Mouse (Mus musculus): ENCODE measurements around the gene Slc38a4. TPM values are rescaled to one million over a fixed set of nuclear protein-coding genes. Genes with fewer than 3 reads are reported as not detected.

Gene Slc38a4
- polyA plus RNA-seq, 1 experiment = 0.63 TPM

DNA sequence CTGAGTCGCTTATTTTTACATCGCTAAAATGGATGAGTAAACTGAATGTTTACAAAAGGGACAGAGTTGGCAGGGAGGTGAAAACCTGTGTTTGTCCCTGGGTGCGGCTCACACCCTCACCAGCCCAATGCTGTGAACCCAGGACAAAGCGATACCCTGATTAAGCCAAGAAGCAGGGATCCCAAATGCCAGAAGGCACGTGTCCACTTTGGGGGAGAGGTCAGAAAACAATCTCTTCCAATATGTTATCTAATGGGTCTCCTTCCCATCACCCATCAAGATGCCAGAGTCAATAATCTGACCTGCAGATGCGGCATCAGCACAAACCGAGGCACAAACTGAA lies 51.3 kb downstream of the Slc38a4 start:
- 0 out of 2 replicates have a peak, but pooled peaks cover 2% of the 10 kb centered on the region for H3K4me1 ChIP-seq (ENCODE audit: control insufficient read depth, insufficient read depth, low read length)
- no peak overlapping the region for H3K4me3 ChIP-seq (ENCODE audit: insufficient read depth, low read length)
- H3K27ac ChIP-seq (ENCODE audit: insufficient read depth, low read length) = no peak overlapping the region
- TF ChIP-seq CTCF (IDR thresholded peaks at IDR 0.05; ENCODE audit: extremely low read depth, insufficient read depth, low read length) (no peak), POLR2A (IDR thresholded peaks at IDR 0.05; ENCODE audit: extremely low read depth, insufficient read depth, low read length) (no peak)

DNA sequence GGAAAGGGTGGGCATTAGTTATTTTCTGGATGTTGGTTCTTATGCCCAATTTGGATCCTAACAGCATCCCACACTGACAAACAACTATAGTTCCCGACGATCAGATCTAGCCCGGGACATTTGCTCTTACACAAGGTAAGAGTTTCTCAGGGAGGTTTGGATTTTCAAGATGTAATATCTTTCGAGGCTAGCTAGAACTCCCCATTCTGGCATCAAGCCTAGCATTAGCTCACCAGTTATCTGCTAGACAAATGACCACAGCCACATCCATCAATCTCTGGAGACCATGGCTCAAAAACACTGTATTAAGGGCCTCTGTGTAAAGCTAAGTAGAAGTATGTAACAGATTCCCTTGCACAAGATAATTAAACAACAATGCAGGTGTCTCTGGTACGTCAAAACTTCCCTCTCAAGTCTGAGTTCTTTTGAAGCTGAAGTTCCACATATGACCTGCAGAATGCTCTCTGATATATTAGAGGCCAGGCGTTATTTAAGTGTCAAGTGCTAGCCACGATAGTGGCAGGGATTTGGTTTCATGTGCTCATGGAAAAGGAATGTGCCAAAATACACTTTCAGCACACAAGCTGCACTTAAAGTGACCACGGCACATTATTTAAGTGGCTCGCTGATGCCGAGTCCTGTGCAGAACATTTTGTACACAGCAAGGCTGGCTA lies 51.8 kb downstream of the Slc38a4 start:
- H3K4me1 ChIP-seq (ENCODE audit: control insufficient read depth, insufficient read depth, low read length) = 0 out of 2 replicates have a peak, but pooled peaks cover 2% of the 10 kb centered on the region
- H3K27ac ChIP-seq (ENCODE audit: insufficient read depth, low read length) = no peak overlapping the region
- no peak overlapping the region for H3K4me3 ChIP-seq (ENCODE audit: insufficient read depth, low read length)
- TF ChIP-seq POLR2A (IDR thresholded peaks at IDR 0.05; ENCODE audit: extremely low read depth, insufficient read depth, low read length) = no peak
- no peak for TF ChIP-seq CTCF (IDR thresholded peaks at IDR 0.05; ENCODE audit: extremely low read depth, insufficient read depth, low read length)

DNA sequence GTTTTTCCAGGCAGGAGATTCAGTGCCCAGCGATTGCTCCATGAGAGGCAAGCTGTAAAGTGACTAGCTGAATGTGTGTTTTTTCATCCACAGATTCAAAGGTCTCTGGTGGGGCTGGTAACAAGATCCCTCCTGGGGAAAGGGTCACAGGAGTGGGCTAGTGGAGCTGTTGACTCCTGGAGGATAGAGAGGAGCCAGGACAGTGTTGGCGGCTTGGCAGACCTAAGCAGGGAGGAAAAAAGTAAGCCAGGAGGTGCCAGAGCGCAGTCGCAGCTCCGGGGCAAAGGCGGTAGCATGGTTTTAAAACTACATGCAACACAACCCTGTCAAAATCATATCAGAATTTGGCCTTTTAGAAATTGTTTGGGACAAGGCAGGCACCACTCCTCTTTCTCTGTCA lies 52.6 kb downstream of the Slc38a4 start:
- Histone ChIP-seq H3K4me3 (ENCODE audit: insufficient read depth, low read length) (no peak overlapping the region), H3K4me1 (ENCODE audit: control insufficient read depth, insufficient read depth, low read length) (0 out of 2 replicates have a peak, but pooled peaks cover 2% of the 10 kb centered on the region), H3K27ac (ENCODE audit: insufficient read depth, low read length) (no peak overlapping the region)
- TF ChIP-seq CTCF (IDR thresholded peaks at IDR 0.05; ENCODE audit: extremely low read depth, insufficient read depth, low read length) = no peak
- no peak for TF ChIP-seq POLR2A (IDR thresholded peaks at IDR 0.05; ENCODE audit: extremely low read depth, insufficient read depth, low read length)

DNA sequence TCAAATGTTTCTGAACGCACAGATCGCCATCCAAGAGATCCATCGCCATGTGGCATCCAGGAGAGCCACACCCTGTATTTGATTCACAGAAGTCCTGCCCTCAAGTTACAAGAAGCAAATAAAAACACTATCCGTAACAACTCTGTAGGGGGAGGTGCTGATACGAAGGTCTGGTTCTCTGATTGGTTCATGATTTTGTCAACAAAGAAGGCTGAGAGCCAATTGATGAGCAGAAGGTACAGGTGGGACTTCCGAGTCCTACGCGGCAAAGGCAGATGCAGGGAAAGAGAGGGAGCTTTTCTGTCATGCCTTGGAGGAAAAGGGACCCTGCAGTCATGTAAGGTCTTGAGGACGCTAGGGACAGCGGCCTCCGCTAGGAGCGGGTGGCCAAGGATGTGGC lies 53.0 kb downstream of the Slc38a4 start:
- no peak overlapping the region for H3K4me3 ChIP-seq (ENCODE audit: insufficient read depth, low read length)
- H3K27ac ChIP-seq (ENCODE audit: insufficient read depth, low read length) = no peak overlapping the region
- H3K4me1 ChIP-seq (ENCODE audit: control insufficient read depth, insufficient read depth, low read length) = 0 out of 2 replicates have a peak, but pooled peaks cover 2% of the 10 kb centered on the region
- TF ChIP-seq CTCF (IDR thresholded peaks at IDR 0.05; ENCODE audit: extremely low read depth, insufficient read depth, low read length) = no peak
- no peak for TF ChIP-seq POLR2A (IDR thresholded peaks at IDR 0.05; ENCODE audit: extremely low read depth, insufficient read depth, low read length)

DNA sequence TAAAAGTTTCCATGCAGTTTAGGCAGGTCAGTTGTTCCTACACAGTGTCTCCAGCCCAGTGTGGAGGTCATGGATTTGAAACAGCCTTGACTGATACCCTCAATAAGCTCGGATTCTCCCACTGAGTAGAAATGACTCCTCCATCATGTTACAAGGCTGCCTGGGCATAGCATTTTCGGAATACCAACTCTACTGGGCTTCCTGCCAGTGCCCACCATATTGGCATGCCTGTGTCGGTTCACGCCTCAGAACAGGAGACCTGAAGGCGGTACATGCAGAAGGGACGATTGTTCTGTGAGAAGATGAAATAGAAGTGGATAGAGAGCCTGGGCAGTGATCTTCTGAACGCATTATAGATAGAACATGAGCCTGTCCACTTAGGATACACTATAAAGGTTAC lies 53.9 kb downstream of the Slc38a4 start:
- H3K27ac ChIP-seq (ENCODE audit: insufficient read depth, low read length) = no peak overlapping the region
- H3K4me3 ChIP-seq (ENCODE audit: insufficient read depth, low read length) = no peak overlapping the region
- H3K4me1 ChIP-seq (ENCODE audit: control insufficient read depth, insufficient read depth, low read length) = 0 out of 2 replicates have a peak, but pooled peaks cover 2% of the 10 kb centered on the region
- TF ChIP-seq POLR2A (IDR thresholded peaks at IDR 0.05; ENCODE audit: extremely low read depth, insufficient read depth, low read length) (no peak), CTCF (IDR thresholded peaks at IDR 0.05; ENCODE audit: extremely low read depth, insufficient read depth, low read length) (no peak)

DNA sequence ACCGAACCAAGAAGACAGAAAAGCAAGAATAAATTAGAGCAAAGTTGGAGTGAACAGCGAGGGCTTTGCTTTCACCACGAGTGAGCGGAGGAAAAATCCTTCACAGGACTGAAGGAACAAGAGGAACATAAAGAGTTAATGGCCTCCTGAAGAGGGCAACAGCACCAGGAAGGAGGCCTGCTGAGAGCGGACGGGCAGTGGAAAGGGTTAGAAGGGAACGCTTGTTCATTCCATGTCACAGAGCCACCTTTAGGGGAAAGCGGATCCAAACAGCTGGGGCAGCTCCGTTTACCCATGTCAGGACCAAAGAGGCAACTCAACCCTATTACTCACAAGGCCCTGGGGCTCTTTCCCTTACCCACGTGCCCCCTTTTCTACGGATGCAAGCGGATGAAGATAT lies 54.3 kb downstream of the Slc38a4 start:
- Histone ChIP-seq H3K4me1 (ENCODE audit: control insufficient read depth, insufficient read depth, low read length) (0 out of 2 replicates have a peak, but pooled peaks cover 2% of the 10 kb centered on the region), H3K4me3 (ENCODE audit: insufficient read depth, low read length) (no peak overlapping the region), H3K27ac (ENCODE audit: insufficient read depth, low read length) (no peak overlapping the region)
- TF ChIP-seq CTCF (IDR thresholded peaks at IDR 0.05; ENCODE audit: extremely low read depth, insufficient read depth, low read length) (no peak), POLR2A (IDR thresholded peaks at IDR 0.05; ENCODE audit: extremely low read depth, insufficient read depth, low read length) (no peak)

DNA sequence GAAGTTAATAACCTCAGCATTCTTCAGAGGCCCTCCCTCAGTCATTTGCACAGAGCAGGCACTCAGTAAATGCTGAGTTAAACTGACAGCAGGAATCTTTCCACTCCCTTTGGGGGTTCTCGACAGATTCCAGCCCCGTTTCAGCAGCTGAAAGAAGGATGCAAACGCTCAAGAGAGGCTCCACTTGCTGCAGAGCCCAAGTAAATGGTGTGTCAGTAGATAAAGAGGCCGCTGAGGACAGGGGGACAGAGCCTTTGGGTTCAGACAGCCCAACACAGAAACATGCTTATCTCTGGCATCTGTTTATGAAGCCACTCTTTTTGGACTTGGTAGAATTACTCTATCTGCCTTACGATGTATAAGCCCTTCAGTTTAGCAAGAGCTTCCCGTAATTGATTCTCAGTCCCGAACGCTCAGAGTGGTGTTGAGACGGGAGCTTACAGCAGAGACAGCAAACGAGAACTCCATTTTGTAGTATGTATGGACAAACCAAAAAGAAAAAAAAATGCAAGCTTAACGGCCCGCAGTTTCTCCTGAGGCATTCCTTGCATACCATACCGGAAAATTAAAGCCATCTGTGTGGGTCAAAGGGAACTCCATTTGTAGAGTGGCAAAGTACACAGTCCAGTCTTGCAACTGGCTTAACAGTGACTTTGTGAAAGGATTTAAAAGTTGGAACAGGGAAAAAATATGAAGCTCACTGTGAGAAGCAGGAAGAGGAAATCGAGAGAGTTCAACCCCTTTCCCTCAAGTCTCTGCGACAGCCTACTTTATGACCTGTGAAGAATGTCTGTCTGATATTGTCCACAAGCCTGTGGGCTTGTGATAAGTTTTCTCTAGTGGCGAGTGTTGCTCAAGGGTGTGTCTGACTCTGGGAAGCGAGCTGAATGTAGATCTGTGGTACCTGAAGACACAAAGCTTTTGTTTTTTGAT lies 55.2 kb downstream of the Slc38a4 start:
- 0 out of 2 replicates have a peak, but pooled peaks cover 2% of the 10 kb centered on the region for H3K4me1 ChIP-seq (ENCODE audit: control insufficient read depth, insufficient read depth, low read length)
- no peak overlapping the region for H3K27ac ChIP-seq (ENCODE audit: insufficient read depth, low read length)
- H3K4me3 ChIP-seq (ENCODE audit: insufficient read depth, low read length) = no peak overlapping the region
- TF ChIP-seq CTCF (IDR thresholded peaks at IDR 0.05; ENCODE audit: extremely low read depth, insufficient read depth, low read length) = no peak
- no peak for TF ChIP-seq POLR2A (IDR thresholded peaks at IDR 0.05; ENCODE audit: extremely low read depth, insufficient read depth, low read length)

DNA sequence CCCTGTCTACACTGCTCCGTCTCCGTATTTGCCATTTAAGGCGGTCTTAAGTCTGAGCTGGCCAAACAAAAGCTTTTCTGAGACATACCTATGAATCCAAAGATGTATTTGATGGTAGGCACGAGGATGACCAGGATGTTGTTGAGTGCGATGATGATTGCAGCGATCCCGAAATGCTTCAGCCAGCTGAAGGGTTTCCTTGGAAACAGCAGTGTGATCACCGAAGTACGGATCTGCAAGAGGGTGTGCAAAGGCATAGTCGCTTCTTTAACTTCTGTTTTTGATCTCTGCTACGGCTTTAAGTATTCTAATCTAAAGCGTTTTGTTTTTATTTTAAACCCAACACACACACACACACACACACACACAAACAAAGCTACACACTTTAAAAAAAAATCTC lies 56.4 kb downstream of the Slc38a4 start:
- 0 out of 2 replicates have a peak, but pooled peaks cover 2% of the 10 kb centered on the region for H3K4me1 ChIP-seq (ENCODE audit: control insufficient read depth, insufficient read depth, low read length)
- no peak overlapping the region for H3K27ac ChIP-seq (ENCODE audit: insufficient read depth, low read length)
- no peak overlapping the region for H3K4me3 ChIP-seq (ENCODE audit: insufficient read depth, low read length)
- TF ChIP-seq POLR2A (IDR thresholded peaks at IDR 0.05; ENCODE audit: extremely low read depth, insufficient read depth, low read length) = no peak

DNA sequence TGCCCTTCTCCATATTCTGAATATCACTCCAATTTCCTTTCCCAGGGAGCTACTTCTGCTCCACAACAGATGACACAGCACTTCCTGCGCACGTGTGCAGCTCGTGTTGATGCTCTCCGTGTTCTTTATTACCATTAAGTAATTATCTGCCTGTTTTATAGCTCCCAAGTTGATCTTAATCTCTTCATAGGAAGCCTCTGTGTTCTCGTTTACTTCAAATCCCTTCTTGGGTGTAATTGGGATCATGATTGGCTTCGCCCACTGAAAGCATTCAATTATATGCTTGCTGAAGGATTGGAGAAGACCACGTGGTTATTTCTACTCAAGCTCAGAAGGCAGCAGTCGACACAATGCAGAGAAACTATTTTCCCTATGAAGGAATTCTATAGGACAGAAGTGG lies 70.1 kb downstream of the Slc38a4 start:
- H3K4me1 ChIP-seq (ENCODE audit: control insufficient read depth, insufficient read depth, low read length) = no peaks in the 10 kb centered on the region

More for the DNA sequence above, 70.1 kb downstream of the Slc38a4 start:
- TF ChIP-seq CTCF (IDR thresholded peaks at IDR 0.05; ENCODE audit: extremely low read depth, insufficient read depth, low read length) = no peak
- TF ChIP-seq POLR2A (IDR thresholded peaks at IDR 0.05; ENCODE audit: extremely low read depth, insufficient read depth, low read length) = no peak
- H3K27ac ChIP-seq (ENCODE audit: insufficient read depth, low read length) = no peak overlapping the region
- H3K4me3 ChIP-seq (ENCODE audit: insufficient read depth, low read length) = no peak overlapping the region

Measured in cortical plate, adult 2 months (tissue).